Mouse (Mus musculus) embryonic fibroblast, embryonic 13.5 days (primary cell): ENCODE measurements at regions not wholly inside any gene's neighbourhood (a gene's known extent, or its start where the extent isn't known, plus 50 kb on each side); places are given as distances from the start of the nearest gene placed in this dataset.

Source experiments
- H3K27ac ChIP-seq: 2 replicates; pipeline ENCODE4 v1.5.1; 2012; ENCODE audit warnings: low read length, control low read depth, inconsistent platforms; ENCODE audit not compliant: insufficient read depth
- H3K4me1 ChIP-seq: 2 replicates; pipeline ENCODE4 v1.6.1; 2011; ENCODE audit warnings: low read length; ENCODE audit not compliant: control insufficient read depth, insufficient read depth
- H3K4me3 ChIP-seq: 2 replicates; pipeline ENCODE4 v1.5.1; 2011; ENCODE audit warnings: mild to moderate bottlenecking, control low read depth, low read length; ENCODE audit not compliant: insufficient read depth
- CTCF ChIP-seq: IDR thresholded peaks from 2 replicates; pipeline ENCODE4 v1.5.1; 2011; ENCODE audit warnings: mild to moderate bottlenecking, control low read depth, low read length, moderate library complexity, borderline replicate concordance; ENCODE audit not compliant: insufficient read depth
- POLR2A ChIP-seq: IDR thresholded peaks from 2 replicates; pipeline ENCODE4 v1.6.1; 2011; ENCODE audit warnings: low read depth, mild to moderate bottlenecking, control low read depth, low read length, moderate library complexity

DNA sequence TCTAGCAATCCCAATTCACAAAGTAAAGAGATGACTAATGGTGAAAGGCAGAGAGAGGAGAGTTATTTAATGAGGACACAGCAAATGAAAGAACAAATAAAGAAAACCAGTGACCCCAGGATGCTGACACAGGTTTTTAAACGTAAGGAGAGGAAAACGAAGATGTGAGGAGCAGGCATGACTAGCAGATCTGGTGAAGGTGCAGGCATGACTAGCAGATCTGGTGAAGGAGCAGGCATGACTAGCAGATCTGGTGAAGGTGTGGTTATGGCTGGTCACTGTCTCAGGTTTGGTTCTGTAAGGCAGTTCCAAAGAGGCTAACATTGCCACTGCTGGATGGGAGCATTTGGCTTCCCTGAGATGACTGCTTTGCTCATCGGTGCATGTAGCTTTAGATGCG is 57.0 kb downstream of the Mbl2 start:
- H3K4me1 ChIP-seq, result no peaks in the 10 kb centered on the region
- no peak overlapping the region for H3K4me3 ChIP-seq
- no peak for TF ChIP-seq POLR2A
- TF ChIP-seq CTCF, result no peak
- H3K27ac ChIP-seq, result no peak overlapping the region

DNA sequence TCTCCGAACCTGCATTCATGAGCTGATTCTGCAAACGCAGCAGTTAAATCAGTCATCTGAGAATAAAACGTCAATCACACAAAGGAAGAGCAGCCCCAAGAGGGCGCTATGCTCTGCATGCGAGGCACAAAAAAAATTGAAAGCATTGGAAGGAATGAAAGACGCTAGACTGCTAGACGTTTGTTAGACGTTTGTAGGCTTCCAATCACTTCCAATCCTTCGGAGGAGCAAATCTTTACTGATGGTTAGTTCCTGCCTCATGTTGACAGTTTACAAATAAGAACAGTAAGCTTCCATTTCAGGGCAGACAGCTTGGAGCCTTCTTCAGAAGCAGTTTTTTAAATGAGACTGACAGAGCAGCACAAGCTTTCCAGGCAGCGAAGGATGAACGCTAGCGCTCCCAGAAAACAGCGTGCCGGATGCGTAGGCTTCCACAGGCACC is 62.5 kb downstream of the Mbl2 start:
- Histone ChIP-seq H3K4me1 (no peaks in the 10 kb centered on the region), H3K27ac (no peak overlapping the region), H3K4me3 (no peak overlapping the region)
- no peak for TF ChIP-seq POLR2A
- TF ChIP-seq CTCF, result no peak

GRCm38 (mm10) chr19:30296024-30296423 is 63.3 kb downstream of the Mbl2 start:
- no peak overlapping the region for H3K4me3 ChIP-seq
- no peaks in the 10 kb centered on the region for H3K4me1 ChIP-seq
- TF ChIP-seq CTCF, result no peak
- TF ChIP-seq POLR2A, result no peak
- H3K27ac ChIP-seq, result no peak overlapping the region

DNA sequence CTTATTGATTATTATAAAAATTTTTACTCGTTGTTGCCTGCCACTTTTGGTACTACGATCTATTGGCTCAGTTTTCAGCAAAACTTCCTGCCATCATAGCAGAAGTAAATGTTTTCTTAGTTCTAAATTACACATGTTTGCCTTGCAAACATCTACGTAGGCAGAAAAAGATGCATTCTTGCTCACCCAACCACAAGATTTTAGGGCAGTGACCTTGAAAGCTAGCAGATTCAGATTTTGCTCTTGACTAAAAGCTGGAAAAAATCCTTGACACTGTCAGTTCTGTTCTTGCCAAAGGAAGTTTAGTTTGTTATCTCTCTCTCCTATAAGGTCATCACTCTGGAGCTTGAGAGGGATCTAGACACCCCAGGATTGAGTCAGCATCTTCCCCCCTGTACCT is 66.8 kb downstream of the Mbl2 start:
- Histone ChIP-seq H3K4me1 (no peaks in the 10 kb centered on the region), H3K4me3 (no peak overlapping the region), H3K27ac (no peak overlapping the region)
- no peak for TF ChIP-seq POLR2A
- TF ChIP-seq CTCF, result no peak

DNA sequence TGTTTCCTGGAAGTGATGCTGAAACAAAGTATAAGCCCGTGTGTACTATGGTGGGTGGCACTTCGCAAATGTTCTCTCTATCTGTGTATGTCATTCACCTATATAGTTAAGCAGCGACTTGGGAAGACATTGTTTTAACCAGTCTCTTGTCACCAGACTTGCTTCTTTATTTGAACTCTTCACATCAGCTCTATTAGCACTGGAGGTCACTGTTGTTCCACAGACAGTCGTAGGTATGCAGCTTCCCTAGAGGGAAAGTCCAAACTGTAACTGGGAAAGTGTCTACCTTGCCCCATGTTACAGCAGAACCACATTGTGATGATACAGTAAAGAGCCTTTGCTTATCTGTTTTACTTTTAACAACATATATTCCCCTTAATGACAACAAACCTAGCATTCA is 69.5 kb downstream of the Mbl2 start:
- no peak overlapping the region for H3K27ac ChIP-seq
- H3K4me1 ChIP-seq, result no peaks in the 10 kb centered on the region
- H3K4me3 ChIP-seq, result no peak overlapping the region
- no peak for TF ChIP-seq CTCF
- no peak for TF ChIP-seq POLR2A

DNA sequence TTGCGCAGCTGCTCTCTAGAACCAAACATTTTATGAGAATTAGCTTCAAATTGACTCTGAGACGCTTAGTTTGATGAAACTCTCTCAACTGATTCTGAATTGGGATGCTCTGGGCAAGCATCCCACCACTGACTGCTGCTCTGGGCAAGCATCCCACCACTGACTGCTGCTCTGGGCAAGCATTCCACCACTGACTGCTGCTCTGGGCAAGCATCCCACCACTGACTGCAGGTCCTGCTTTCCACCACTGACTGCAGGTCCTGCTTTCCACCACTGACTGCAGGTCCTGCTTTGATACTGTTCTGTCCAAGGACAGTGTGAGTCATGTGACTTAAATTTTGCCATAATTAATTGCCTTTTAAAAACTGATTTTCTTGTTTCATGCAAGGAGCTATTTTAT is 73.6 kb downstream of the Mbl2 start:
- Histone ChIP-seq H3K4me1 (no peaks in the 10 kb centered on the region), H3K27ac (no peak overlapping the region), H3K4me3 (no peak overlapping the region)
- TF ChIP-seq POLR2A, result no peak
- no peak for TF ChIP-seq CTCF

- TF ChIP-seq CTCF, result no peak
- no peak for TF ChIP-seq POLR2A
Observed at GRCm38 (mm10) chr19:30306919-30307318, 74.2 kb downstream of the Mbl2 start.

GRCm38 (mm10) chr19:30317314-30317713 is 84.6 kb downstream of the Mbl2 start:
- H3K27ac ChIP-seq, result no peak overlapping the region; the same call in 1 of the 2 replicates
- no peaks in the 10 kb centered on the region for H3K4me1 ChIP-seq
- no peak overlapping the region for H3K4me3 ChIP-seq
- no peak for TF ChIP-seq POLR2A
- no peak for TF ChIP-seq CTCF

More at GRCm38 (mm10) chr19:30306919-30307318, 74.2 kb downstream of the Mbl2 start:
- Histone ChIP-seq H3K4me1 (no peaks in the 10 kb centered on the region), H3K4me3 (no peak overlapping the region), H3K27ac (no peak overlapping the region)

DNA sequence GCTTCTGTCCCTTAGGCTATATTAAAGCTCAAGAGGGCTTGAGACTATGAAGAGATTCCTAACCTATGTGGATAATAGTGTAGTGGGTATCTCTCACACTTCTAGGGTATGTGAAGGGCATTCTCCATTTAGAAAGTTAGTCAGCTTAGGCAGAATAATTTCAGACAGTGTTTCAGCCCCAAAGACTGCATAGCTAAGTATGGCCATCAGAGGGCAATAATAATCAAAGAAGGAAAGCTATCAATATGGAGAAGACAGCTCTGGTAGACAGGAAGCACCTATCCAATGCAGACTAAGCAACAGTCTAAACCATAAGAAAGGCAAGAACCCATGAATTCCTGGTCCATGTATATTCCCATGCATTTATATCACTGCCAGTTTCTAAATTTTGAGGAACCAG is 95.0 kb downstream of the Mbl2 start:
- H3K4me3 ChIP-seq, result no peak overlapping the region
- no peak for TF ChIP-seq CTCF
- no peak for TF ChIP-seq POLR2A
- no peaks in the 10 kb centered on the region for H3K4me1 ChIP-seq
- no peak overlapping the region for H3K27ac ChIP-seq

DNA sequence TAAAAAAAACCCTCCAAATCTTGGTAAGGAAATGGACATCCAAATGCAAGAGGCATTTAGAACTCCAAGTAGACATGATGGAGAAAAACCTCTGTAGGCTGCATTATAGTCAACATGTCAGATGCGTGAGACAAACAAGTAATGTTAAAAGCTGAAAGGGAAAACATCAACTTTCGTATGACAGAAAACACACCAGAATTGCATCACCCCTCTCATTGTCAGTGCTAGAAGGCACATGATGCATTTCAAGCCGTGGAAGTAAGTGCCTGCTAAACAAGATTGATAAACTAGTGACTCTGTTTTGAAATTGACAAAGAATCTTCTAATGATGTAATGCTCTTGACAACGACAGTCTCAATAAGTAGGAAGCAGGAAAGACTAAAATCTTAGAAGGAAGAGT is 96.1 kb downstream of the Mbl2 start:
- no peak overlapping the region for H3K4me3 ChIP-seq
- H3K27ac ChIP-seq, result no peak overlapping the region
- TF ChIP-seq POLR2A (no peak), CTCF (no peak)
- H3K4me1 ChIP-seq, result no peaks in the 10 kb centered on the region

GRCm38 (mm10) chr19:30330792-30331191 is 98.0 kb downstream of the Mbl2 start:
- Histone ChIP-seq H3K4me1 (no peaks in the 10 kb centered on the region), H3K27ac (no peak overlapping the region), H3K4me3 (no peak overlapping the region)
- TF ChIP-seq POLR2A, result no peak
- no peak for TF ChIP-seq CTCF

GRCm38 (mm10) chr19:30331850-30332249 is 99.1 kb downstream of the Mbl2 start:
- Histone ChIP-seq H3K4me3 (no peak overlapping the region), H3K27ac (no peak overlapping the region), H3K4me1 (no peaks in the 10 kb centered on the region)
- TF ChIP-seq POLR2A (no peak), CTCF (no peak)
